Mouse (Mus musculus): ENCODE data around the gene Fap. TPM values are rescaled to one million over a fixed set of nuclear protein-coding genes. Genes with fewer than 3 reads are reported as not detected.

Fap gene
- polyA plus RNA-seq, 1 experiment from 2014 or later = 14.2 TPM

Other genes starting within 250 kb of the Fap start
- 69.2 and 69.8 TPM in 2 replicates for gene Dpp4, start 161.8 kb downstream of the Fap start, polyA plus RNA-seq (2014; fragmentation: Nextera tagmentation; extraction: Ambion mirVana)
- gene Gcg, start 90.4 kb downstream of the Fap start, polyA plus RNA-seq (2014; fragmentation: Nextera tagmentation; extraction: Ambion mirVana) = 0.58 and 22.4 TPM in 2 replicates
- gene Ifih1, start 72.2 kb upstream of the Fap start, polyA plus RNA-seq (2014; fragmentation: Nextera tagmentation; extraction: Ambion mirVana) = 5.5 and 6.9 TPM in 2 replicates
- 8.8 and 12.2 TPM in 2 replicates for gene Gca, start 90.2 kb upstream of the Fap start, polyA plus RNA-seq (2014; fragmentation: Nextera tagmentation; extraction: Ambion mirVana)